Mouse (Mus musculus) midbrain, embryonic 13.5 days (tissue): ENCODE measurements around the gene Cytip. TPM values are rescaled to one million over a fixed set of nuclear protein-coding genes. Genes with fewer than 3 reads are reported as not detected.

Experiments
- polyA plus RNA-seq: library from polyadenylated mRNA; unstranded; fragments of >200 nt; fragmentation: Nextera tagmentation; extraction: Ambion mirVana; gene quantifications from 2 replicates; pipeline ENCODE4 v1.2.1, GENCODE M21; 2015

Gene Cytip
- polyA plus RNA-seq, 1 experiment from 2014 or later, result 0.50 TPM

Other genes starting within 250 kb of the Cytip start
- gene Galnt5, start 197.6 kb downstream of the Cytip start, polyA plus RNA-seq, result 0.11 TPM in 1 of 2 replicates, not detected in the other
- gene Ermn, start 142.7 kb downstream of the Cytip start, polyA plus RNA-seq, result 0.28 and 0.37 TPM in 2 replicates
- 0.59 and 0.73 TPM in 2 replicates for gene Acvr1c, start 162.4 kb upstream of the Cytip start, polyA plus RNA-seq